Mouse (Mus musculus) liver, embryonic 14.5 days (tissue): ENCODE results near the gene Gm20594. TPM values are rescaled to one million over a fixed set of nuclear protein-coding genes. Genes with fewer than 3 reads are reported as not detected.

Source experiments
- ATAC-seq: fragments of 200-750 bp; cut with Nextera tagmentation; 2 replicates; pipeline ENCODE4 v1.8.0; 2017; ENCODE audit warnings: moderate number of reproducible peaks, mild to moderate bottlenecking, moderate library complexity; ENCODE audit not compliant: insufficient read depth
- DNase-seq, 3 experiments: peaks; one replicate each; pipeline ENCODE4 v3.0.0-alpha.2; 2012 to 2013; ENCODE audit warnings: low read depth in 3 of 3, low spot score in 3 of 3
- H3K27ac ChIP-seq: fragments of 300-500 bp; sonication (generic); 2 replicates; pipeline ENCODE4 v1.5.1; 2014; ENCODE audit warnings: moderate library complexity, mild to moderate bottlenecking, control low read depth, inconsistent platforms
- H3K27me3 ChIP-seq: fragments of 300-500 bp; sonication (generic); 2 replicates; pipeline ENCODE4 v1.6.1; 2014; ENCODE audit warnings: mild to moderate bottlenecking, low read length, moderate library complexity; ENCODE audit not compliant: control insufficient read depth, insufficient read depth
- H3K36me3 ChIP-seq: fragments of 300-500 bp; sonication (generic); replicated peaks from 2 replicates; pipeline ENCODE4 v1.6.1; 2014; ENCODE audit warnings: low read depth; ENCODE audit not compliant: control insufficient read depth, insufficient read depth
- H3K4me1 ChIP-seq, 2 experiments: fragments of 200-500 bp in 1 of 2; fragments of 300-500 bp in 1 of 2; sonication (generic) in 1 of 2; replicated peaks; 2 replicates each; pipeline ENCODE4 v1.6.1; 2012 to 2014; ENCODE audit warnings: antibody characterized with exemption in 1 of 2, inconsistent platforms in 1 of 2, low read length in 1 of 2; ENCODE audit not compliant: control insufficient read depth in 2 of 2, insufficient read depth in 2 of 2
- H3K4me2 ChIP-seq: fragments of 300-500 bp; sonication (generic); 2 replicates; pipeline ENCODE4 v1.6.1; 2014; ENCODE audit warnings: low read depth, mild to moderate bottlenecking, control low read depth, moderate library complexity
- H3K4me3 ChIP-seq, 2 experiments: fragments of 200-500 bp in 1 of 2; fragments of 300-500 bp in 1 of 2; sonication (generic) in 1 of 2; 2 replicates each; pipeline ENCODE4 v1.5.1; 2012 to 2014; ENCODE audit warnings: low read depth in 2 of 2, low read length in 2 of 2, mild to moderate bottlenecking in 2 of 2, control low read depth in 1 of 2, inconsistent platforms in 1 of 2, moderate library complexity in 1 of 2; ENCODE audit not compliant: insufficient read depth in 1 of 2
- H3K9ac ChIP-seq: fragments of 300-500 bp; sonication (generic); replicated peaks from 2 replicates; pipeline ENCODE4 v1.6.1; 2014; ENCODE audit warnings: mild to moderate bottlenecking, control low read depth, moderate library complexity
- H3K9me3 ChIP-seq: fragments of 300-500 bp; sonication (generic); 2 replicates; pipeline ENCODE4 v1.6.1; 2016; ENCODE audit warnings: low read length, mixed read lengths; ENCODE audit not compliant: control insufficient read depth
- CTCF ChIP-seq: IDR thresholded peaks from 2 replicates; pipeline ENCODE4 v1.5.1; 2016; ENCODE audit warnings: antibody characterized with exemption, low read depth, control low read depth
- EP300 ChIP-seq: IDR thresholded peaks from 2 replicates; pipeline ENCODE4 v1.6.1; 2016; ENCODE audit warnings: antibody characterized with exemption, low read depth
- WGBS: fragments of 180-500 bp; shearing (Covaris S2); extraction: QIAGEN DNeasy Blood & Tissue Kit; methylation state at CpG from one replicate; pipeline ENCODE4 v1.1.7; 2014; ENCODE audit not compliant: insufficient replicate concordance; 5-methylcytosine and 5-hydroxymethylcytosine counted together
- polyA plus RNA-seq, 2 experiments: library from polyadenylated mRNA; depleted of rRNA in 1 of 2; stranded (reverse) in 1 of 2; unstranded in 1 of 2; fragments of >200 nt; fragmentation: Nextera tagmentation in 1 of 2; extraction: Ambion mirVana in 1 of 2; gene quantifications; 2 replicates each; pipeline versions ENCODE4 v1.2.1 to v1.2.3; 2012 to 2014

Gene Gm20594
- polyA plus RNA-seq (2012; rRNA removed): not detected in 2 replicates
- not detected in 2 replicates for polyA plus RNA-seq (2014; fragmentation: Nextera tagmentation; extraction: Ambion mirVana)

DNA sequence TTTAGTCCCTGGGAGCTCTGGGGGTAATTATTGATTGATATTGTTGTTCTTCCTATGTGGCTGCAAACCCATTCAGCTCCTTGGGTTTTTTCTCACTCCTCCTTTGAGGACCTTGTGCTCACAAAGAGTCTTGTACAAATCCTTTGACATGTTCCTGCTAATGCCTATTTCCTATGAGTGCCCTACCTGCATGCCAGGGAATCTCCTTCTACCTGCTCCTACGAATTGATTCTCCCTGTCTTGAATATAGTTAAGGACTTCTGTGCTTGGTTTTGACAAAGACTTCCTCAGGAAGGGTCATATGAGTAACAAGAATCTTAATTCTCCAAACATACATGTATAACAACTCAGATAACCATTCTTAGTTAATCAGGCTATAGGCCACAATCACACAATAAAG lies at the start of gene Gm20594:
Gm20594 (plus strand) TSS at position 301 of the 400 bp plus-strand sequence.
- Histone ChIP-seq H3K27ac (no peak within 1 kb of the TSS), H3K9me3 (no peaks in the 10 kb centered on the region), H3K9ac (no peak within 1 kb of the TSS), H3K4me2 (no peak within 1 kb of the TSS), H3K27me3 (no peaks in the 10 kb centered on the region), H3K36me3 (no peaks in the 10 kb centered on the region), H3K4me1 (no peaks in the 10 kb centered on the region), H3K4me3 (no peak within 1 kb of the TSS)
- WGBS: 26% methylated on average over 1 of the region's 1 CpGs
- TF ChIP-seq CTCF (no peak), EP300 (no peak)
- no peak for ATAC-seq
- DNase-seq: no peak

DNA sequence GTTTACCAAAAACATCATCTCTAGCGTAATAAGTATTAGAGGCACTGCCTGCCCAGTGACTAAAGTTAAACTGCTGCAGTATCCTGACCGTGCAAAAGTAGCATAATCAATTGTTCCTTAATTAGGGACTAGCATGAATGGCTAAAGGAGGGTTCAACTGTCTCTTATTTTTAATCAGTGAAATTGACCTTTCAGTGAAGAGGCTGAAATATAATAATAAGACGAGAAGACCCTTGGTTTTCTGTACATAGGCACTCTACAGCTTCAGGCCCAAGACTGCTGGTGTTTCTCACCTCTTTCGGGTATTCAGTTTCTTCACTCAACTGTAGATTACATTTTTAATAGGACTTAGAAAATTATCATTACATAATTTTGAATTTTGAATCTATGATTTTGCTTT lies 398 bp downstream of the Gm20594 start:
- Histone ChIP-seq H3K9me3 (no peaks in the 10 kb centered on the region), H3K4me3 (no peak overlapping the region), H3K27me3 (no peaks in the 10 kb centered on the region), H3K4me2 (no peak overlapping the region), H3K9ac (no peak overlapping the region), H3K36me3 (no peaks in the 10 kb centered on the region), H3K27ac (no peak overlapping the region), H3K4me1 (no peaks in the 10 kb centered on the region)
- TF ChIP-seq EP300 (no peak), CTCF (no peak)
- DNase-seq (no peak), ATAC-seq (peak; percentile 68; the same call in 1 of the 2 replicates)
- 57% methylated on average over 4 of the region's 4 CpGs for WGBS

GRCm38 (mm10) chr6:79833845-79834244 lies 16.1 kb downstream of the Gm20594 start:
- TF ChIP-seq CTCF (no peak), EP300 (no peak)
- Histone ChIP-seq H3K4me2 (no peak overlapping the region), H3K9ac (no peak overlapping the region), H3K27ac (no peak overlapping the region), H3K4me1 (no peaks in the 10 kb centered on the region), H3K36me3 (no peaks in the 10 kb centered on the region), H3K9me3 (no peaks in the 10 kb centered on the region), H3K4me3 (no peak overlapping the region), H3K27me3 (no peaks in the 10 kb centered on the region)
- DNase-seq (no peak), ATAC-seq (no peak)
- 49% methylated on average over 4 of the region's 4 CpGs for WGBS

- Histone ChIP-seq H3K4me1 (no peaks in the 10 kb centered on the region), H3K4me2 (no peak overlapping the region), H3K9ac (no peak overlapping the region), H3K9me3 (no peaks in the 10 kb centered on the region), H3K4me3 (no peak overlapping the region), H3K36me3 (no peaks in the 10 kb centered on the region), H3K27me3 (no peaks in the 10 kb centered on the region), H3K27ac (no peak overlapping the region)
- DNase-seq: no peak
- WGBS: 67% methylated on average over 1 of the region's 1 CpGs
- no peak for ATAC-seq
- no peak for TF ChIP-seq EP300
- no peak for TF ChIP-seq CTCF
Measured at GRCm38 (mm10) chr6:79846829-79847228, 29.1 kb downstream of the Gm20594 start.

Other genes starting within 250 kb of the Gm20594 start
- gene Lrrtm4, start 201.0 kb downstream of the Gm20594 start, polyA plus RNA-seq (2012; rRNA removed): 0.02 and 0.03 TPM in 2 replicates
- not detected in 2 replicates for gene Lrrtm4, start 201.0 kb downstream of the Gm20594 start, polyA plus RNA-seq (2014; fragmentation: Nextera tagmentation; extraction: Ambion mirVana)